Mouse (Mus musculus): Measurements from ENCODE around the gene Sacm1l. TPM values are rescaled to one million over a fixed set of nuclear protein-coding genes. Genes with fewer than 3 reads are reported as not detected.

Gene Sacm1l
- 10 to 100 TPM; 20.6 to 21.3 TPM for total RNA-seq (2021)
- long read RNA-seq, experiment 1, transcript Sacm1l-201 (20 exons, 3,558 nt): major isoform, 10 of 13 reads
- long read RNA-seq, experiment 1, partial matches to known transcripts: 0 of 13 reads
- long read RNA-seq, experiment 1, other reads (novel, unspliced or antisense): 3 of 13 reads
- long read RNA-seq, experiment 2, transcript Sacm1l-201 (20 exons, 3,558 nt): major isoform, 33 of 39 reads
- long read RNA-seq, experiment 2, partial matches to known transcripts: 0 of 39 reads
- long read RNA-seq, experiment 2, other reads (novel, unspliced or antisense): 6 of 39 reads

GRCm38 (mm10) chr9:123529392-123530157, at the start of gene Sacm1l:
TSS of gene Sacm1l (plus strand) at chr9:123529759.
- peak; percentile 99 for DNase-seq

GRCm38 (mm10) chr9:123479876-123480252, 49.7 kb upstream of the Sacm1l start:
- DNase-seq: no peak

- DNase-seq: no peak
These were observed 49.2 kb upstream of the Sacm1l start for GRCm38 (mm10) chr9:123480253-123480921.

- no peak for DNase-seq
These were observed 48.4 kb upstream of the Sacm1l start for GRCm38 (mm10) chr9:123481136-123481535.

GRCm38 (mm10) chr9:123483598-123483997, 46.0 kb upstream of the Sacm1l start:
- no peak for DNase-seq

- no peak for DNase-seq
These were observed 44.7 kb upstream of the Sacm1l start for GRCm38 (mm10) chr9:123484830-123485229.

- DNase-seq: no peak
These were observed 44.0 kb upstream of the Sacm1l start for GRCm38 (mm10) chr9:123485561-123485960.

- no peak for DNase-seq
These were observed 42.9 kb upstream of the Sacm1l start for GRCm38 (mm10) chr9:123486635-123487034.

- no peak for DNase-seq
These were observed 40.5 kb upstream of the Sacm1l start for GRCm38 (mm10) chr9:123489073-123489472.

- peak; percentile 59 for DNase-seq
These were observed 39.7 kb upstream of the Sacm1l start for GRCm38 (mm10) chr9:123489727-123490343.

GRCm38 (mm10) chr9:123490930-123491329, 38.6 kb upstream of the Sacm1l start:
- peak; percentile 68 for DNase-seq

GRCm38 (mm10) chr9:123491917-123492585, 37.5 kb upstream of the Sacm1l start:
- DNase-seq: peak; percentile 48

- DNase-seq: no peak
These were observed 32.9 kb upstream of the Sacm1l start for GRCm38 (mm10) chr9:123496665-123497064.

- DNase-seq: no peak
These were observed 31.7 kb upstream of the Sacm1l start for GRCm38 (mm10) chr9:123497906-123498305.

- no peak for DNase-seq
These were observed 29.1 kb upstream of the Sacm1l start for GRCm38 (mm10) chr9:123500480-123500879.

- DNase-seq: no peak
These were observed 26.3 kb upstream of the Sacm1l start for GRCm38 (mm10) chr9:123503171-123503834.

- DNase-seq: peak; percentile 52
These were observed 25.2 kb upstream of the Sacm1l start for GRCm38 (mm10) chr9:123504325-123504724.

- DNase-seq: no peak
These were observed 24.0 kb upstream of the Sacm1l start for GRCm38 (mm10) chr9:123505598-123505997.

GRCm38 (mm10) chr9:123506270-123507146, 23.1 kb upstream of the Sacm1l start:
- no peak for DNase-seq

GRCm38 (mm10) chr9:123507380-123507779, 22.2 kb upstream of the Sacm1l start:
- no peak for DNase-seq
